Mouse (Mus musculus): ENCODE data around the gene Slc35e2. TPM values are rescaled to one million over a fixed set of nuclear protein-coding genes. Genes with fewer than 3 reads are reported as not detected.

Gene Slc35e2
- 20.0 TPM for polyA plus RNA-seq (2017; shearing (Covaris generic))

DNA sequence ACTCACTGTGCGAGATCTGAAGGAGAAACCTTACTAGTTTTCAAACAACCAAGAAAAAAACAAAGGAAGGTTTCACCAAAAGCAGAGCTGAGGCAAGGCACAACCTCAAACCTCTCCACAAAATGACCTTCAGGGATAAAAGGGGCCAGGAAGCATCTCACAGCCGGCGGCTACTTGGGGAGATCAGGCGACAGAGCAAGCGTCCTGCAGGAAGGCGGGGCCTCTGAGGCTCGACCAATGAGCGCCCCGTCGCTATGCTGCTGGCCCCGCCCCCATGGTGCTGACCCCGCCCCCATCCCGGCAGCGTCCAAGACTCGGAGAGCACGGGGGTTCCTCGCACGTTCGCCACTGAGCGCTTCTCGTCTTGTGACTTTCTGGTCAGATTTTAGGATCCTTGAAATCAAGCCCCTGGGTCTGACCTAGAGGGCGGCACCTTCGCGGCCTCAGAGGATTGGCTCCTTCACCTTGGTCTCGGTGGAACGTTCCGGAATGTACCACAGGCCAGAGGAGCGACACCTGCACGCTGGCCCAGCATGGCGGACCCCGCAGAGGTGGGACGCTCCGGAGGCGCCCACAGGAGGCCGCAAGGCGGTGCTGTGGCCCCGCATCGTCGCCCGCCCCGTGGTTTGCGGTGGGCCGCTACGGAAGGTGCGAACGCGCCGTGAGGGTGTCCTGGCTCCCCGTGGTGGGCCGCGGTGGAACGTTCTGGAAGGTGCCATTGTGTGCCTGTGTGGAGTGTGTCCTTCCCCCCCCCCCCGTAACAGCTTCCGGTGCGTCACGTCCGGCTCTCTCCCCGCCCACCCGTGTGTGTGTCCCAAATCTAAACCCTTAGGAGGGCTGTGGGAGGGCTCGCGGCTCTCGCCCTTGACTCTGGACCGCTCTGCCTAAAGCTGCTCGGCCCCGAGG is at the start of gene Slc35e2:
Gene Slc35e2 (plus strand): TSS at position 326 of the 906 bp plus-strand sequence.

DNA sequence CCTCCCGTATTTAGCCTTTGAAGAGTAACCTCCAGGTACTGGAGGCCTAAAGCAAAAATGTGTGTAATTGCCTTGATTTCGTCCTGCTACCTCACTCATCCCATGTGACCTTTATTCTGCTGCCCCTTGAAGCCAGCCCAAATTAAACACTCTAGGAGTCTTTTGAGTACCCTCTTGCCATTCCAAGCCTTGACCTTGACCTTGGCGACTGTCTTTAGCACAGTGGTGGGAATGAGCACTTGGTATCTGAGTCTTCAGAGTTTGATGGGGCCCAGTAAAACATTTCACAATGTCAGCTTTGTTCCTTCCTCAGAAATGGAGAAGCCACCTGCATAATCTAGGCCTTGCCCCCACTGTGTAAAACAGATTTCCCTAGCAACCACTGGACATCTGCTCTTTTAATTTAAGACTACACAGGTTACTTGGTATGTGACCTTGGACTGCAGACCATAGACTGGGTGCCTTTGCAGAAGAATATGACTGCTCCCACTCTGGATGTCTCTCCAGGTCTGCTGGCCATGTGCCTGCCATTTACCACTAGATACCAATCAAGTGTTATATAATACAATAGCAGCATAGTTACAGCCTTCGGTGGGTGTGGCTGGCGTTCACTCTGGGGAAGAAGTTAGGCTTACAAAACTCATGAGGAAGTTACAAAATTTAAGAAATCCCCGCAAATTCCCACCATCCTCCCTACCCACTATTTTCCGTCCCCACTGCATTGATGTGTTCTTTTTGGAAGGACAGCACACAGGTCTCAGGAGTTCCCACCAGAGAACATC is 39.4 kb upstream of the Slc35e2 start, which contains the start of gene Nadk:
Gene Nadk (plus strand): TSS at position 718 of the 782 bp plus-strand sequence.

DNA sequence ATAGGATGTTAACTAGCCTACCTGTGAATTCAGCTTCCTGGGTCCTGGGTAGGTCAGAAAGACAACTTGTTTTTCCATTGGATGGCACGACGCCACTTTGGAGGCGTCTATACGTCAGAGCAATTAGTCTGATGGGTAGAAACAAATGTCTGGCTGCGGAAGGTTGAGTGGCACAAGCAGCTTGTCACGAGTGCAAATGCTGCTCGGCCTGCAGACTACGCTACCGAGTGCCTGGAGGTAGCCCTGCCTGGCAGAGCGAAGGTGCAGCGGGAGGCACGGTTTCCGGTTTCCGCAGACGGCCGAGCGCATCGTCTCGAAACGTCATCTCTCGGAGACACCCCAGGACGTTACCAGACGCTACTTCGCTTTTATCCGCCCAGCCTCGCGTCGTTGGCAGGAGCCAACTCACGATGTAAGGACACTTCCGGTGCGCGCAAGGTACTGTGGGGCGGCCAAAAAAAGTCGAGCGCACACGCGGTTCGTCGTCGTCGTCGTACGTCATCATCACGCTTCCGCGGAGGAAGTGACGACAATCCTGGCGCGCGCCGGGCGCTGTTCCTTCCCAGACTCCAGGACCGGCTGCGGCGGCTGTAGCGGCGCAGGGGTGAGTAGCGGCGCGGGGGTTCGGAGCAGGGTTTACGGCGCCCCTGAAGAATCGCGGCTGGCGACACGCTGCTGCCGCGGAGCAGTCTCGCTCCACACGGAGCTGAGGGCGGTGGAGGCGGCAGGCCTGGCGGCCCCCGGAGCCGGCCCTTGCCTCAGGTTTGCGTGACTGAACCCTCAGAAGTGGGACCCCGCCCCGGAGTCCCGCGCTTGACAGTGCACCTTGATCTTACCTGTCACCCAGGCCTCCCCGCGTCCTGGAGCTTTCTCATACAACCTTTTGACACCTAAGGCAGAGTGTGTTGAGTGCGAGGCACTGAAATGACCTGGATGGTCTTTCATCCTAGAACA is 23.4 kb downstream of the Slc35e2 start, which contains the start of gene Cdk11b:
Gene Cdk11b (plus strand): TSS at position 517 of the 954 bp plus-strand sequence.

DNA sequence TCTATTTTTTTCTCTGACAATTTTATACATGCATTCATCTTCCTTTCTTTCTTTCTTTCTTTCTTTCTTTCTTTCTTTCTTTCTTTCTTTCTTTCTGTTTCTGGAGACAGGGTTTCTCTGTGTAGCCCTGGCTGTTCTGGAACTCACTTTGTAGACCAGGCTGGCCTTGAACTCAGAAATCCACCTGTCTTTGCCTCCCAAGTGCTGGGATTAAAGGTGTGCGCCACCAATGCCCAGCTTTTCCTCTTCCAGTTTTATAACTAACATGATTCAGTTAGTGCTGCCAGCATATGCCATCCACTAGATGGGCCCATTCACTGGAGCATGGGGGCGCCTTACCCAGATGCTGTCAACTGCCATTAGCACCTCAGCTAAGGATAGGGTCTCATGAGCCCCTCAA is 44.1 kb downstream of the Slc35e2 start, which contains the start of gene Gm10563:
Gene Gm10563 (minus strand): TSS at position 101 of the 400 bp plus-strand sequence.

DNA sequence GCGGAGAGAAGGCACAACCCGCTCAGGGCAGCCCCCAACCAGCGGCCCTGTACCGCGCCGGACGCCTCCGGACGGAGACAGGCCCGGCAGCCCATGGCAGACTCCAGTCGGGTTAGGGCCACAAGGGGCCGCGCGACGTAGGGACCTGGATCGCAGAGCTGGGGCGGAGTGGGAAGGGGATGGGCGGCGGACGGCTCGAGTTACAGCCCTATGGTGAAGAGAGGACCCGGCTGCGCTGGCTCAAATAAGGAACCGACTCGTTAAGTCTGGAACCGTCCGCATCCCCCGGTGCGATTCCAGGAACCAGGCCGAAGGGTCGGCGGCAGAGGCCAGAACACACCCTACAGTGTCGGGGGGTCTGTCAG is 51.9 kb downstream of the Slc35e2 start, which contains the start of gene Mmp23:
Gene Mmp23 (minus strand): TSS at position 299 of the 365 bp plus-strand sequence.

DNA sequence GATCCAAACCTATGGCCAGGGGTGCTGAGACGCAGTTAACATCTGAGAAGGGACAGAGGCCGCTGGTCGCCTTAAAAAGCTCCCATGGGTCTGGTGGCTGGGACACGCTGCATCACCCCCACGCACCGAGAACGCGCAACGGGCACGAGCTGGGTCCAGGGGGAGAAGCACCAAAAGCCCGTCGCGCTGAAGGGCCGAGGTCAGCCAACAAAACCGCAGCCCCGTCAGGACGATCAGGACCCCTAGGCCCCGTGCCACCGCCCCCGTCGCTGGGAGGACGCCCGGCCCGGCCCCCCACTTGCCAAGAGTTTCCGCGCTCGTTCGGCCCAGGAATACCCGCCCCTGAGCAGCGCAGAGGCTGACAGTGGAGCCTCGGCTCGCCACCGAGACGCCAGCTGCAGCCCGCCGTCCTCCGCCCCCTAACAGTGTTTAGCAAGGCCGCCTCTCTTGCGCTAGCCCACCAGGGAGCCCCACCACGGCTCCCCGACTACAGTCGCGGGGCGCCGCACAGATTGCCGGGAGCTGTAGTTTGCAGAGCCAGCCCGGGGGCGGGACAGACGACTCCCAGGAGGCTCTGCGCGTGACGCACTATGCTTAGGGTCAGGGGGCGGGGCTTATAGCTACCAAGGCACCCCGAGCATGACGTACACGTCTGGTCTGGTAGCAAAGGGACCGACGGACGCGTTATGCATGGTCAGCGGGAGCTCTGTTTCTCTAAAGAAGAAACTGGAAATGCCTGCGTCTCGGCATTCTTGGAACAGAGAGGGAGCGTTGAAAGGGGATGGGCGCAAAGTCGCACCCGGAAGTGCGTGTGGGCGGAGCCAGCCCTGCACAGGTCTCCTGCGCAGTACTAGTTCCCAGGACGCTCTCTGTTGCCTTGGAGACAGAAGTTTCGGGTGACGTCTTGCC is 67.7 kb downstream of the Slc35e2 start, which contains the start of gene Mib2:
Gene Mib2 (minus strand): TSS at position 510 of the 909 bp plus-strand sequence.

Other genes starting within 250 kb of the Slc35e2 start
- 44.9 TPM for gene Prkcz, start 240.1 kb upstream of the Slc35e2 start, polyA plus RNA-seq (2017; shearing (Covaris generic))
- 1.1 TPM for gene Gabrd, start 203.3 kb upstream of the Slc35e2 start, polyA plus RNA-seq (2017; shearing (Covaris generic))
- 5.7 TPM for gene Cfap74, start 192.2 kb upstream of the Slc35e2 start, polyA plus RNA-seq (2017; shearing (Covaris generic))
- gene Tmem52, start 132.3 kb upstream of the Slc35e2 start, polyA plus RNA-seq (2017; shearing (Covaris generic)): not detected
- gene Gnb1, start 110.1 kb upstream of the Slc35e2 start, polyA plus RNA-seq (2017; shearing (Covaris generic)): 437 TPM
- 110 TPM for gene Nadk, start 39.0 kb upstream of the Slc35e2 start, polyA plus RNA-seq (2017; shearing (Covaris generic))
- 314 TPM for gene Cdk11b, start 23.4 kb downstream of the Slc35e2 start, polyA plus RNA-seq (2017; shearing (Covaris generic))
- gene Gm10563, start 44.0 kb downstream of the Slc35e2 start, polyA plus RNA-seq (2017; shearing (Covaris generic)): not detected
- 0.74 TPM for gene Mmp23, start 52.0 kb downstream of the Slc35e2 start, polyA plus RNA-seq (2017; shearing (Covaris generic))
- gene Mib2, start 67.8 kb downstream of the Slc35e2 start, polyA plus RNA-seq (2017; shearing (Covaris generic)): 45.8 TPM
- gene Fndc10, start 92.9 kb downstream of the Slc35e2 start, polyA plus RNA-seq (2017; shearing (Covaris generic)): 10.8 TPM
- 92.9 TPM for gene Ssu72, start 103.4 kb downstream of the Slc35e2 start, polyA plus RNA-seq (2017; shearing (Covaris generic))
- 0.35 TPM for gene Tmem240, start 133.4 kb downstream of the Slc35e2 start, polyA plus RNA-seq (2017; shearing (Covaris generic))
- gene Atad3a, start 159.7 kb downstream of the Slc35e2 start, polyA plus RNA-seq (2017; shearing (Covaris generic)): 65.7 TPM
- not detected for gene Vwa1, start 173.3 kb downstream of the Slc35e2 start, polyA plus RNA-seq (2017; shearing (Covaris generic))
- not detected for gene Tmem88b, start 184.5 kb downstream of the Slc35e2 start, polyA plus RNA-seq (2017; shearing (Covaris generic))
- not detected for gene Ankrd65, start 189.0 kb downstream of the Slc35e2 start, polyA plus RNA-seq (2017; shearing (Covaris generic))
- 72.5 TPM for gene Mrpl20, start 201.5 kb downstream of the Slc35e2 start, polyA plus RNA-seq (2017; shearing (Covaris generic))
- gene Ccnl2, start 211.1 kb downstream of the Slc35e2 start, polyA plus RNA-seq (2017; shearing (Covaris generic)): 320 TPM
- 125 TPM for gene Aurkaip1, start 229.9 kb downstream of the Slc35e2 start, polyA plus RNA-seq (2017; shearing (Covaris generic))
- 4.6 TPM for gene Mxra8, start 238.3 kb downstream of the Slc35e2 start, polyA plus RNA-seq (2017; shearing (Covaris generic))
- 85.5 TPM for gene Dvl1, start 246.0 kb downstream of the Slc35e2 start, polyA plus RNA-seq (2017; shearing (Covaris generic))

Data from effector memory CD4-positive, alpha-beta T cell, adult 7 months (primary cell).